Mouse (Mus musculus) lung, embryonic 14.5 days (tissue): ENCODE measurements around the gene Il17ra. TPM values are rescaled to one million over a fixed set of nuclear protein-coding genes. Genes with fewer than 3 reads are reported as not detected.
A peak's percentile ranks its signal among the peaks of the same experiment; 100 is the strongest.

Source experiments
- ATAC-seq: fragments of 200-750 bp; cut with Nextera tagmentation; 2 replicates; pipeline ENCODE4 v1.8.0; 2017; ENCODE audit warnings: mild to moderate bottlenecking, moderate TSS enrichment, moderate library complexity; ENCODE audit not compliant: insufficient read depth
- DNase-seq: peaks from one replicate; pipeline ENCODE4 v3.0.0-alpha.2; 2015
- H3K27ac ChIP-seq: fragments of 300-500 bp; sonication (generic); 2 replicates; pipeline ENCODE4 v1.5.1; 2014; ENCODE audit warnings: low read depth, mild to moderate bottlenecking, moderate library complexity
- H3K27me3 ChIP-seq: fragments of 300-500 bp; sonication (generic); 2 replicates; pipeline ENCODE4 v1.6.1; 2014; ENCODE audit warnings: low read length, control low read depth; ENCODE audit not compliant: insufficient read depth
- H3K36me3 ChIP-seq: fragments of 300-500 bp; sonication (generic); 2 replicates; pipeline ENCODE4 v1.6.1; 2014; ENCODE audit warnings: control low read depth; ENCODE audit not compliant: insufficient read depth
- H3K4me1 ChIP-seq: fragments of 300-500 bp; sonication (generic); 2 replicates; pipeline ENCODE4 v1.6.1; 2014; ENCODE audit warnings: antibody characterized with exemption, control low read depth; ENCODE audit not compliant: insufficient read depth
- H3K4me2 ChIP-seq: fragments of 300-500 bp; sonication (generic); 2 replicates; pipeline ENCODE4 v1.6.1; 2014; ENCODE audit warnings: mild to moderate bottlenecking
- H3K4me3 ChIP-seq: fragments of 300-500 bp; sonication (generic); 2 replicates; pipeline ENCODE4 v1.5.1; 2014; ENCODE audit warnings: low read depth, low read length
- H3K9ac ChIP-seq: fragments of 300-500 bp; sonication (generic); 2 replicates; pipeline ENCODE4 v1.6.1; 2014
- H3K9me3 ChIP-seq: fragments of 300-500 bp; sonication (generic); 2 replicates; pipeline ENCODE4 v1.6.1; 2016; ENCODE audit warnings: low read depth, low read length, control low read depth
- CTCF ChIP-seq: IDR thresholded peaks from 2 replicates; pipeline ENCODE4 v1.5.1; 2016; ENCODE audit warnings: antibody characterized with exemption, low read depth
- WGBS: fragments of 180-500 bp; shearing (Covaris S2); extraction: QIAGEN DNeasy Blood & Tissue Kit; methylation state at CpG from one replicate; pipeline ENCODE4 v1.1.7; 2014; 5-methylcytosine and 5-hydroxymethylcytosine counted together
- polyA plus RNA-seq: library from polyadenylated mRNA; unstranded; fragments of >200 nt; fragmentation: Nextera tagmentation; extraction: Ambion mirVana; gene quantifications from 2 replicates; pipeline ENCODE4 v1.2.1, GENCODE M21; 2014

Gene Il17ra
- polyA plus RNA-seq, 1 experiment from 2014 or later: 3.3 TPM

DNA sequence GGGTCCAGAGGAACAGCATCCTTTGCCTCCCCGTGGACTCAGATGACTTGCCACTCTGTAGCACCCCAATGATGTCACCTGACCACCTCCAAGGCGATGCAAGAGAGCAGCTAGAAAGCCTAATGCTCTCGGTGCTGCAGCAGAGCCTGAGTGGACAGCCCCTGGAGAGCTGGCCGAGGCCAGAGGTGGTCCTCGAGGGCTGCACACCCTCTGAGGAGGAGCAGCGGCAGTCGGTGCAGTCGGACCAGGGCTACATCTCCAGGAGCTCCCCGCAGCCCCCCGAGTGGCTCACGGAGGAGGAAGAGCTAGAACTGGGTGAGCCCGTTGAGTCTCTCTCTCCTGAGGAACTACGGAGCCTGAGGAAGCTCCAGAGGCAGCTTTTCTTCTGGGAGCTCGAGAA is 19.0 kb downstream of the Il17ra start:
- no peak overlapping the region for H3K4me2 ChIP-seq
- WGBS: 91% methylated on average over 14 of the region's 14 CpGs
- H3K9me3 ChIP-seq: no peaks in the 10 kb centered on the region
- DNase-seq: no peak
- TF ChIP-seq CTCF: no peak
- H3K27me3 ChIP-seq: no peaks in the 10 kb centered on the region
- H3K4me1 ChIP-seq: no peaks in the 10 kb centered on the region
- no peaks in the 10 kb centered on the region for H3K36me3 ChIP-seq
- ATAC-seq: no peak
- no peak overlapping the region for H3K4me3 ChIP-seq
- H3K27ac ChIP-seq: no peak overlapping the region
- no peak overlapping the region for H3K9ac ChIP-seq

DNA sequence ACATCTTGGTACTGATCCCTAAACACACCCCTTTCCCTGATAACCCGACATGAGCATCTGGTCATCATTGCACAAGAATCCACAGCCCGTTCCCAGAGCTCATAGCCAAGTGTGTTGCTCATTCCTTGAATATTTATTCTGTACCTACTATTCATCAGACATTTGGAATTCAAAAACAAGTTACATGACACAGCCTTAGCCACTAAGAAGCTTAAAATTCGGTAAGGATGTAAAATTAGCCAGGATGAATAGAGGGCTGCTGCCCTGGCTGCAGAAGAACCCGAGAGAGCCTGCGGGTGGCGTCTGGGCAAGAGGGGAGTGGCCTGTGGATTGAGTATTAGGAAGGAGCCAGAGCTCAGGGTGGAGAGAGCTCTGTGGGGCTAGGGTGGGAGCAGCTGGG is 19.7 kb downstream of the Il17ra start:
- DNase-seq (no peak), ATAC-seq (no peak)
- TF ChIP-seq CTCF: no peak
- 36% methylated on average over 6 of the region's 6 CpGs for WGBS
- Histone ChIP-seq H3K9ac (no peak overlapping the region), H3K4me2 (no peak overlapping the region), H3K9me3 (no peaks in the 10 kb centered on the region), H3K4me1 (no peaks in the 10 kb centered on the region), H3K27me3 (no peaks in the 10 kb centered on the region), H3K27ac (no peak overlapping the region), H3K4me3 (no peak overlapping the region), H3K36me3 (no peaks in the 10 kb centered on the region)

GRCm38 (mm10) chr6:120483211-120483626 is 20.2 kb downstream of the Il17ra start:
- H3K4me2 ChIP-seq: peak overlapping the region; percentile 29; the same call in 1 of the 2 replicates
- no peak for ATAC-seq
- no peak overlapping the region for H3K9ac ChIP-seq
- H3K27ac ChIP-seq: no peak overlapping the region
- no peak overlapping the region for H3K4me3 ChIP-seq
- H3K9me3 ChIP-seq: no peaks in the 10 kb centered on the region
- DNase-seq: peak; percentile 68
- no peaks in the 10 kb centered on the region for H3K4me1 ChIP-seq
- H3K27me3 ChIP-seq: no peaks in the 10 kb centered on the region
- peak; percentile 60 for TF ChIP-seq CTCF
- H3K36me3 ChIP-seq: no peaks in the 10 kb centered on the region
- 24% methylated on average over 8 of the region's 8 CpGs for WGBS

DNA sequence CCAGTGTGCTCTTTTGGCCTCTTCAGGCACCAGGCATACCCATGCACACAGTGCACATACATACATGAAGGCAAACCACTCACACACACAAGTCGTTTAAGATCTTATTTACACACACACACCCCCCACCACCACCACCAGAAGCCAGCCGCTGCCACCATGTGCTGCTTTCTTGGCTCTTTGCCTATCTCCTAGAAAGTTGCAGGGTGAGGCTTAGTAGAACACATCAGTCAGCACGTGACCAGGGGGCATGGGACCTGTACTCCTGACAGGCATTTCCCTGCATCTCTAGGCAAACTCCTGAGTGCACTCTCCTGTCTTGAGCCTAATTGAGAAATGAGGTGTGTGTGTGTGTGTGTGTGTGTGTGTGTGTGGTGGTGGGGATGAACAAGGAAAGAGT is 22.0 kb downstream of the Il17ra start:
- Histone ChIP-seq H3K4me2 (no peak overlapping the region), H3K36me3 (no peaks in the 10 kb centered on the region), H3K9me3 (no peaks in the 10 kb centered on the region), H3K4me3 (no peak overlapping the region), H3K27ac (no peak overlapping the region), H3K4me1 (no peaks in the 10 kb centered on the region), H3K27me3 (no peaks in the 10 kb centered on the region), H3K9ac (no peak overlapping the region)
- no peak for TF ChIP-seq CTCF
- 61% methylated on average over 3 of the region's 3 CpGs for WGBS
- no peak for ATAC-seq
- no peak for DNase-seq

DNA sequence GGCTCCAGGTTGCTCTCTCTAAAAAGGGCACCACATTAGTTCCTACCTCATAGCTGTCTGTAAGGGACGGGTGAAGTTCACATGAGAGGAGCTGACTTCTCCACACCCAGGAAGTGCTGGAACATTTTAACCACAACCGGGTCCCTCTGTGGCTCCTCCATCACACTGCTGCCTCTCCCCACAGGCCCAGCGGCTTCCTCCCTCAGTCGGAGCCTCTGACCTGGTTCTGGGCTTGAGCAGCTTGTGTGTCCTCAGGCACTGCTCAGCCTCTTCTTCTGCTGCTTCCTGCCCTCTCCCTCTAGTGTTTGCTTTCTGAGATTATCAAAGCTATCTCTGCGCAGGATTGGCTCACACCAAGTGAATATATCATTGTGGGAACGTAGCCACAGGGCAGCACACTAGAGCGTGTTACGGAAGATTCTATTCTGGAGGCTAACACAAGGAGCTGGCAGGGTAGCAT is 23.0 kb downstream of the Il17ra start:
- DNase-seq: no peak
- Histone ChIP-seq H3K9me3 (no peaks in the 10 kb centered on the region), H3K4me1 (no peaks in the 10 kb centered on the region), H3K27ac (no peak overlapping the region), H3K27me3 (no peaks in the 10 kb centered on the region), H3K9ac (no peak overlapping the region), H3K4me2 (no peak overlapping the region), H3K4me3 (no peak overlapping the region), H3K36me3 (no peaks in the 10 kb centered on the region)
- no peak for TF ChIP-seq CTCF
- WGBS: 33% methylated on average over 8 of the region's 8 CpGs
- no peak for ATAC-seq

DNA sequence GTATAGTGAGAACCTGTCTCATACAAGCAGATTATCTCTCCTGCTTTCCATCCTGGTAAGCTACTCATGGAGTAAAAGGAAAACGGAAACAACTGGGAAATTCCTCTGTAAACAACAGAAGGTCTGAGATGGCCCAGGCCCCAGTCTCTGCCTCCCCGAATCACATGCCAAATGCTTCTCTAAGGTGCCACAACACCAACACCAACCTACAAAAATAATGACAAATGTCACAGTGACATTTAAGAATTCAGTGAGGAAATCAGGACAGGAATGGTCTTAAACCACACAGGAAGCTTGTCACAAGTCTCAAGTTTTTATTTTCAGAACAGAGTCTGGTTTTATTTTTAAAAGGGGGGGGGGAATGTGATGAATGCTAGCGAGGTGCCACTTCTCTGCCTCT is 25.6 kb downstream of the Il17ra start:
- no peak for DNase-seq
- Histone ChIP-seq H3K4me3 (no peak overlapping the region), H3K27me3 (peaks cover 25% of the 10 kb centered on the region), H3K27ac (no peak overlapping the region), H3K9ac (no peak overlapping the region), H3K4me1 (0 out of 2 replicates have a peak, but pooled peaks cover 9% of the 10 kb centered on the region), H3K9me3 (no peaks in the 10 kb centered on the region), H3K4me2 (no peak overlapping the region), H3K36me3 (no peaks in the 10 kb centered on the region)
- ATAC-seq: no peak
- TF ChIP-seq CTCF: no peak
- WGBS: 41% methylated on average over 3 of the region's 3 CpGs

GRCm38 (mm10) chr6:120489461-120489860 is 26.4 kb downstream of the Il17ra start:
- no peak overlapping the region for H3K4me2 ChIP-seq
- H3K9ac ChIP-seq: no peak overlapping the region
- no peak for ATAC-seq
- 51% methylated on average over 2 of the region's 2 CpGs for WGBS
- no peak overlapping the region for H3K4me3 ChIP-seq
- no peak for DNase-seq
- no peak for TF ChIP-seq CTCF
- H3K36me3 ChIP-seq: no peaks in the 10 kb centered on the region
- H3K27me3 ChIP-seq: peaks cover 26% of the 10 kb centered on the region
- H3K9me3 ChIP-seq: no peaks in the 10 kb centered on the region
- no peak overlapping the region for H3K27ac ChIP-seq
- H3K4me1 ChIP-seq: 0 out of 2 replicates have a peak, but pooled peaks cover 9% of the 10 kb centered on the region

DNA sequence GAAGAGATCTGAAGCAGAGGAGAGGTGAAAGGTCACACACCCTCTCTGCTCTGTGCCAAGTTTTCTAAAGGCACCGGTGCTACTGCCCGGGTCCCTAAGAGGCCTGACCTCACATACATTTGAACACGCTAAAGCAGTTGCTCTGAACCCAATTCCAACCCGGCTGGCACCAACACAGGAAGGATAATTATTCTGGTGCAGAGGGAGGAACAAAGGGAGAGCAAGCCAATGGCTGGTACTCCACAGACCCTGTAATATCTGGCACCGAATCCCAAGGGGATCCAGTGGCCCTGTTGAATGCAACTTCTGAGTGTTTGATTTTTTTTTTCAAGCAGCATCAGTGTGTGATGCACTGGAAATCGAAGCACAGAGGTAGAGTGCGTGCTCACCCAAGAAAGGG is 28.0 kb downstream of the Il17ra start:
- TF ChIP-seq CTCF: no peak

More for the DNA sequence above, 28.0 kb downstream of the Il17ra start:
- Histone ChIP-seq H3K9ac (no peak overlapping the region), H3K4me1 (0 out of 2 replicates have a peak, but pooled peaks cover 9% of the 10 kb centered on the region), H3K27ac (no peak overlapping the region), H3K4me2 (no peak overlapping the region), H3K27me3 (peaks cover 26% of the 10 kb centered on the region), H3K36me3 (no peaks in the 10 kb centered on the region), H3K4me3 (no peak overlapping the region), H3K9me3 (no peaks in the 10 kb centered on the region)
- 47% methylated on average over 7 of the region's 7 CpGs for WGBS
- DNase-seq (no peak), ATAC-seq (no peak)
